Comparison of ENCODE assay signal across 8 mouse cellular contexts in genomic region chr12:111442309-111443010, GRCm38 (mm10). TPM values are rescaled to one million over a fixed set of nuclear protein-coding genes. Genes with fewer than 3 reads are reported as not detected.
DNase-seq lines count a peak whose midpoint lies in the region; ATAC-seq and TF ChIP-seq lines count a peak whose summit lies in the region.

Gene Tnfaip2 (plus strand): TSS chr12:111442469.

- H3K4me1 ChIP-seq in erythroblast, embryonic 14.5 days (ENCODE audit: control insufficient read depth): peaks cover 85% of the 10 kb centered on the region
- peaks cover 7% of the 10 kb centered on the region; the same call in 1 of the 2 replicates for H3K4me1 ChIP-seq in heart, postnatal 0 days (ENCODE audit: control insufficient read depth, insufficient read depth)

- peak within 1 kb of the TSS; percentile 70 for H3K4me2 ChIP-seq in heart, postnatal 0 days (ENCODE audit: low read depth, low read length)

- no peak for TF ChIP-seq EP300 in heart, postnatal 0 days (IDR thresholded peaks at IDR 0.05; ENCODE audit: low read depth)

- H3K27me3 ChIP-seq in erythroblast, embryonic 14.5 days (ENCODE audit: control insufficient read depth): peaks cover 6% of the 10 kb centered on the region; the same call in 1 of the 2 replicates
- H3K27me3 ChIP-seq in heart, postnatal 0 days (ENCODE audit: control insufficient read depth, insufficient read depth, low read length): peaks cover 76% of the 10 kb centered on the region

- ATAC-seq in heart, postnatal 0 days (ENCODE audit: insufficient read depth, low read depth): peak; percentile 85
- peak; percentile 51 for ATAC-seq in megakaryocyte progenitor cell, adult 5-6 weeks (replicated peaks; ENCODE audit: poor library complexity)

- no peak for TF ChIP-seq CTCF in heart, postnatal 0 days (IDR thresholded peaks at IDR 0.05; ENCODE audit: low read depth)

- H3K9ac ChIP-seq in heart, postnatal 0 days (replicated peaks; ENCODE audit: low read depth, low read length): peak within 1 kb of the TSS; percentile 58

- peaks cover 2% of the 10 kb centered on the region; the same call in 1 of the 2 replicates for H3K9me3 ChIP-seq in erythroblast, embryonic 14.5 days (ENCODE audit: control insufficient read depth, low read length)
- H3K9me3 ChIP-seq in heart, postnatal 0 days (replicated peaks; ENCODE audit: control insufficient read depth, low read length): no peaks in the 10 kb centered on the region

- H3K27ac ChIP-seq in heart, postnatal 0 days (ENCODE audit: low read depth): peak within 1 kb of the TSS; percentile 23; the same call in 1 of the 2 replicates

- WGBS in heart, postnatal 0 days: 2% methylated on average over 48 of the region's 48 CpGs

- peak within 1 kb of the TSS; percentile 81 for H3K4me3 ChIP-seq in erythroblast, embryonic 14.5 days (replicated peaks)
- peak within 1 kb of the TSS; percentile 49 for H3K4me3 ChIP-seq in heart, postnatal 0 days (ENCODE audit: low read depth, low read length)

- peaks cover 39% of the 10 kb centered on the region for H3K36me3 ChIP-seq in erythroblast, embryonic 14.5 days (ENCODE audit: control insufficient read depth)
- H3K36me3 ChIP-seq in heart, postnatal 0 days (replicated peaks; ENCODE audit: control insufficient read depth, insufficient read depth, low read length): no peaks in the 10 kb centered on the region

- DNase-seq in 3T3-L1 (ENCODE audit: low read depth, low spot score) (peak; percentile 71), adipocyte (ENCODE audit: low spot score) (peak; percentile 56)
- peak; percentile 82 for DNase-seq in heart, postnatal 0 days (ENCODE audit: low spot score)
- peak; percentile 89 to 92 for DNase-seq in kidney, postnatal 36 days
- peak; percentile 82 to 83 for DNase-seq in spleen, postnatal 14 days (ENCODE audit: low spot score in 2 of 2)
- DNase-seq in layer of hippocampus, postnatal 14 days (ENCODE audit: low spot score in 2 of 2): no peak

RNA-seq across cellular contexts. Expression of gene Tnfaip2, which starts in this region (rescaled TPM):
- polyA plus RNA-seq in erythroblast, embryonic 14.5 days (2012): 9.0 and 12.3 TPM in 2 replicates
- total RNA-seq in heart, postnatal 0 days (2014; rRNA removed; ENCODE audit: low replicate concordance): 12.5 and 14.8 TPM in 2 replicates
- 8.9 and 9.5 TPM in 2 replicates for polyA plus RNA-seq in heart, postnatal 0 days (2015; fragmentation: Nextera tagmentation; extraction: Ambion mirVana)
- total RNA-seq in megakaryocyte progenitor cell, adult 5-6 weeks (2015): 18.3 and 20.9 TPM in 2 replicates
- 31.1 and 67.8 TPM in 2 replicates for total RNA-seq in megakaryocyte progenitor cell, adult 5-6 weeks (2017)
- 1 to 10 TPM in 1 of 2 experiments, under 1 TPM in 1; 0.55 to 1.2 TPM for total RNA-seq in layer of hippocampus, postnatal 14 days (2021)

Comparison
In these comparisons a context has a peak if more than half of its experiments do, and no peak if none do; other contexts are left out.
1. DNase-seq: peak in 3T3-L1 (single experiment), adipocyte (single experiment), heart, postnatal 0 days (single experiment), kidney, postnatal 36 days (2 of 2) and spleen, postnatal 14 days (2 of 2); none in layer of hippocampus, postnatal 14 days (0 of 2).